Mouse (Mus musculus) intestine, embryonic 15.5 days (tissue): ENCODE results near the gene Rsg1. TPM values are rescaled to one million over a fixed set of nuclear protein-coding genes. Genes with fewer than 3 reads are reported as not detected.
A peak's percentile ranks its signal among the peaks of the same experiment; 100 is the strongest.

Experiments
- ATAC-seq: fragments of 200-750 bp; cut with Nextera tagmentation; 2 replicates; pipeline ENCODE4 v1.8.0; 2017; ENCODE audit warnings: moderate TSS enrichment, moderate library complexity
- H3K27ac ChIP-seq: fragments of 300-500 bp; sonication (generic); 2 replicates; pipeline ENCODE4 v1.5.1; 2015; ENCODE audit warnings: mild to moderate bottlenecking, inconsistent platforms
- H3K27me3 ChIP-seq: fragments of 300-500 bp; sonication (generic); replicated peaks from 2 replicates; pipeline ENCODE4 v1.6.1; 2015; ENCODE audit warnings: inconsistent platforms
- H3K36me3 ChIP-seq: fragments of 300-500 bp; sonication (generic); 2 replicates; pipeline ENCODE4 v1.6.1; 2015; ENCODE audit warnings: inconsistent platforms
- H3K4me1 ChIP-seq: fragments of 300-500 bp; sonication (generic); replicated peaks from 2 replicates; pipeline ENCODE4 v1.6.1; 2015; ENCODE audit warnings: inconsistent platforms
- H3K4me2 ChIP-seq: fragments of 300-500 bp; sonication (generic); replicated peaks from 2 replicates; pipeline ENCODE4 v1.6.1; 2015; ENCODE audit warnings: mild to moderate bottlenecking, inconsistent platforms
- H3K4me3 ChIP-seq: fragments of 300-500 bp; sonication (generic); replicated peaks from 2 replicates; pipeline ENCODE4 v1.5.1; 2015; ENCODE audit warnings: inconsistent platforms
- H3K9ac ChIP-seq: fragments of 300-500 bp; sonication (generic); 2 replicates; pipeline ENCODE4 v1.6.1; 2015; ENCODE audit warnings: inconsistent platforms
- H3K9me3 ChIP-seq: fragments of 300-500 bp; sonication (generic); 2 replicates; pipeline ENCODE4 v1.6.1; 2016; ENCODE audit warnings: inconsistent platforms
- WGBS: fragments of 180-500 bp; shearing (Covaris S2); methylation state at CpG from one replicate; pipeline ENCODE4 v1.1.7; 2015; 5-methylcytosine and 5-hydroxymethylcytosine counted together
- polyA plus RNA-seq: library from polyadenylated mRNA; unstranded; fragments of >200 nt; fragmentation: Nextera tagmentation; extraction: Ambion mirVana; gene quantifications from 2 replicates; pipeline ENCODE4 v1.2.1, GENCODE M21; 2015

The Rsg1 gene
- polyA plus RNA-seq, 1 experiment from 2014 or later, result 5.1 TPM

GRCm38 (mm10) chr4:141241861-141242260 lies 28.1 kb downstream of the Rsg1 start:
- peak overlapping the region; percentile 70 for H3K27ac ChIP-seq

GRCm38 (mm10) chr4:141242651-141243241 lies 29.0 kb downstream of the Rsg1 start:
- Histone ChIP-seq H3K36me3 (no peaks in the 10 kb centered on the region), H3K4me1 (peaks cover 77% of the 10 kb centered on the region), H3K27me3 (peaks cover 16% of the 10 kb centered on the region), H3K4me2 (peak overlapping the region; percentile 46), H3K4me3 (peak overlapping the region; percentile 22), H3K27ac (peak overlapping the region; percentile 70), H3K9me3 (no peaks in the 10 kb centered on the region), H3K9ac (peak overlapping the region; percentile 5; the same call in 1 of the 2 replicates)
- WGBS, result 14% methylated on average over 11 of the region's 11 CpGs
- ATAC-seq, result peak; percentile 32

More at GRCm38 (mm10) chr4:141241861-141242260, 28.1 kb downstream of the Rsg1 start:
- ATAC-seq, result no peak
- 31% methylated on average over 15 of the region's 15 CpGs for WGBS
- Histone ChIP-seq H3K36me3 (no peaks in the 10 kb centered on the region), H3K4me3 (peak overlapping the region; percentile 22; the same call in 1 of the 2 replicates), H3K4me2 (peak overlapping the region; percentile 46), H3K9ac (no peak overlapping the region), H3K4me1 (peaks cover 68% of the 10 kb centered on the region), H3K27me3 (peaks cover 9% of the 10 kb centered on the region), H3K9me3 (no peaks in the 10 kb centered on the region)

GRCm38 (mm10) chr4:141243636-141244035 lies 29.9 kb downstream of the Rsg1 start:
- Histone ChIP-seq H3K4me1 (peaks cover 80% of the 10 kb centered on the region), H3K27ac (no peak overlapping the region), H3K4me2 (peak overlapping the region; percentile 46), H3K9me3 (no peaks in the 10 kb centered on the region), H3K9ac (no peak overlapping the region), H3K36me3 (no peaks in the 10 kb centered on the region), H3K27me3 (peaks cover 20% of the 10 kb centered on the region), H3K4me3 (0 out of 2 replicates have a peak overlapping the region, but pooled peaks have one; percentile 22)
- 41% methylated on average over 5 of the region's 5 CpGs for WGBS
- ATAC-seq, result no peak

GRCm38 (mm10) chr4:141244401-141244800 lies 30.6 kb downstream of the Rsg1 start:
- ATAC-seq, result no peak
- 56% methylated on average over 5 of the region's 5 CpGs for WGBS
- Histone ChIP-seq H3K4me3 (no peak overlapping the region), H3K4me2 (peak overlapping the region; percentile 36), H3K27me3 (peaks cover 22% of the 10 kb centered on the region), H3K36me3 (no peaks in the 10 kb centered on the region), H3K9ac (no peak overlapping the region), H3K27ac (peak overlapping the region; percentile 42; the same call in 1 of the 2 replicates), H3K4me1 (peaks cover 74% of the 10 kb centered on the region), H3K9me3 (no peaks in the 10 kb centered on the region)

- WGBS, result 21% methylated on average over 9 of the region's 9 CpGs
- H3K9ac ChIP-seq, result 0 out of 2 replicates have a peak overlapping the region, but pooled peaks have one; percentile 28
- H3K4me1 ChIP-seq, result peaks cover 74% of the 10 kb centered on the region
Observed at GRCm38 (mm10) chr4:141244931-141245425, 31.2 kb downstream of the Rsg1 start.

GRCm38 (mm10) chr4:141246089-141246997 lies 32.6 kb downstream of the Rsg1 start:
- Histone ChIP-seq H3K9me3 (no peaks in the 10 kb centered on the region), H3K36me3 (0 out of 2 replicates have a peak, but pooled peaks cover 4% of the 10 kb centered on the region), H3K27me3 (peaks cover 22% of the 10 kb centered on the region), H3K4me2 (peak overlapping the region; percentile 77), H3K4me1 (peaks cover 64% of the 10 kb centered on the region), H3K9ac (0 out of 2 replicates have a peak overlapping the region, but pooled peaks have one; percentile 6), H3K4me3 (no peak overlapping the region), H3K27ac (0 out of 2 replicates have a peak overlapping the region, but pooled peaks have one; percentile 4)
- WGBS, result 37% methylated on average over 24 of the region's 24 CpGs
- no peak for ATAC-seq

More at GRCm38 (mm10) chr4:141244931-141245425, 31.2 kb downstream of the Rsg1 start:
- no peak for ATAC-seq
- peaks cover 22% of the 10 kb centered on the region for H3K27me3 ChIP-seq
- no peak overlapping the region for H3K4me3 ChIP-seq
- H3K9me3 ChIP-seq, result no peaks in the 10 kb centered on the region
- H3K27ac ChIP-seq, result peak overlapping the region; percentile 42
- no peaks in the 10 kb centered on the region for H3K36me3 ChIP-seq
- H3K4me2 ChIP-seq, result peak overlapping the region; percentile 36

- no peaks in the 10 kb centered on the region for H3K9me3 ChIP-seq
- H3K36me3 ChIP-seq, result 0 out of 2 replicates have a peak, but pooled peaks cover 4% of the 10 kb centered on the region
- peak overlapping the region; percentile 42; the same call in 1 of the 2 replicates for H3K4me3 ChIP-seq
- peaks cover 22% of the 10 kb centered on the region for H3K27me3 ChIP-seq
- no peak overlapping the region for H3K9ac ChIP-seq
- H3K4me1 ChIP-seq, result peaks cover 61% of the 10 kb centered on the region
- H3K27ac ChIP-seq, result no peak overlapping the region
- WGBS, result 13% methylated on average over 17 of the region's 17 CpGs
- peak overlapping the region; percentile 77 for H3K4me2 ChIP-seq
- ATAC-seq, result no peak
Observed at GRCm38 (mm10) chr4:141246998-141247350, 33.2 kb downstream of the Rsg1 start.

GRCm38 (mm10) chr4:141247776-141248613 lies 34.2 kb downstream of the Rsg1 start:
- Histone ChIP-seq H3K9me3 (no peaks in the 10 kb centered on the region), H3K27me3 (peaks cover 22% of the 10 kb centered on the region), H3K4me1 (peaks cover 52% of the 10 kb centered on the region)

GRCm38 (mm10) chr4:141248614-141248978 lies 34.8 kb downstream of the Rsg1 start:
- Histone ChIP-seq H3K9ac (no peak overlapping the region), H3K27me3 (peaks cover 22% of the 10 kb centered on the region), H3K9me3 (no peaks in the 10 kb centered on the region), H3K4me1 (peaks cover 46% of the 10 kb centered on the region), H3K36me3 (0 out of 2 replicates have a peak, but pooled peaks cover 4% of the 10 kb centered on the region), H3K27ac (no peak overlapping the region), H3K4me2 (peak overlapping the region; percentile 77), H3K4me3 (peak overlapping the region; percentile 42; the same call in 1 of the 2 replicates)
- ATAC-seq, result peak; percentile 37
- WGBS, result 12% methylated on average over 11 of the region's 11 CpGs

More at GRCm38 (mm10) chr4:141247776-141248613, 34.2 kb downstream of the Rsg1 start:
- Histone ChIP-seq H3K27ac (no peak overlapping the region), H3K9ac (peak overlapping the region; percentile 38), H3K36me3 (0 out of 2 replicates have a peak, but pooled peaks cover 4% of the 10 kb centered on the region), H3K4me2 (peak overlapping the region; percentile 77), H3K4me3 (peak overlapping the region; percentile 42)
- ATAC-seq, result peak; percentile 57
- 2% methylated on average over 60 of the region's 60 CpGs for WGBS

- Histone ChIP-seq H3K4me1 (peaks cover 44% of the 10 kb centered on the region), H3K9ac (no peak overlapping the region), H3K9me3 (no peaks in the 10 kb centered on the region), H3K4me3 (no peak overlapping the region), H3K27ac (no peak overlapping the region), H3K4me2 (no peak overlapping the region), H3K27me3 (peaks cover 22% of the 10 kb centered on the region), H3K36me3 (0 out of 2 replicates have a peak, but pooled peaks cover 4% of the 10 kb centered on the region)
- WGBS, result 80% methylated on average over 11 of the region's 11 CpGs
- ATAC-seq, result no peak
Observed at GRCm38 (mm10) chr4:141249383-141249782, 35.6 kb downstream of the Rsg1 start.

GRCm38 (mm10) chr4:141251071-141251470 lies 37.3 kb downstream of the Rsg1 start:
- ATAC-seq, result no peak
- no peak overlapping the region for H3K4me3 ChIP-seq
- H3K27me3 ChIP-seq, result peaks cover 20% of the 10 kb centered on the region
- H3K36me3 ChIP-seq, result 0 out of 2 replicates have a peak, but pooled peaks cover 4% of the 10 kb centered on the region
- peaks cover 35% of the 10 kb centered on the region for H3K4me1 ChIP-seq
- H3K9me3 ChIP-seq, result no peaks in the 10 kb centered on the region
- H3K9ac ChIP-seq, result no peak overlapping the region
- 79% methylated on average over 8 of the region's 8 CpGs for WGBS
- H3K27ac ChIP-seq, result no peak overlapping the region
- no peak overlapping the region for H3K4me2 ChIP-seq
